Mouse (Mus musculus): Measurements from ENCODE around the gene Gm45808.

GRCm38 (mm10) chr7:45481374-45481927 lies 5.2 kb downstream of the Gm45808 start, which contains the start of gene Tulp2:
- TF ChIP-seq CTCF (IDR thresholded peaks at IDR 0.05; ENCODE audit: low read depth), result no peak
- no peak for TF ChIP-seq EP300 (IDR thresholded peaks at IDR 0.05; ENCODE audit: low read depth)

Measured in heart, postnatal 0 days (tissue).